Mouse (Mus musculus) liver, postnatal 0 days (tissue): ENCODE measurements around the gene Ctdspl2. TPM values are rescaled to one million over a fixed set of nuclear protein-coding genes. Genes with fewer than 3 reads are reported as not detected.
"Not testable (repeated sequence)": the region's sequence is repeated elsewhere in the genome, so short reads cannot be mapped to it uniquely, and the experiment has no call there.

ENCODE experiments used
- ATAC-seq: fragments of 200-750 bp; cut with Nextera tagmentation; 2 replicates; pipeline ENCODE4 v1.8.0; 2017; ENCODE audit warnings: mild to moderate bottlenecking, moderate library complexity
- DNase-seq: peaks from one replicate; pipeline ENCODE4 v3.0.0-alpha.2; 2016
- H3K27ac ChIP-seq: fragments of 300-500 bp; sonication (generic); 2 replicates; pipeline ENCODE4 v1.5.1; 2014; ENCODE audit warnings: antibody characterized with exemption, moderate library complexity, mild to moderate bottlenecking, low read depth
- H3K27me3 ChIP-seq: fragments of 300-500 bp; sonication (generic); 2 replicates; pipeline ENCODE4 v1.6.1; 2014; ENCODE audit warnings: low read length, control low read depth, mixed read lengths; ENCODE audit not compliant: insufficient read depth
- H3K36me3 ChIP-seq: fragments of 300-500 bp; sonication (generic); replicated peaks from 2 replicates; pipeline ENCODE4 v1.6.1; 2014; ENCODE audit warnings: mild to moderate bottlenecking, control low read depth, low read length, moderate library complexity, mixed read lengths; ENCODE audit not compliant: insufficient read depth
- H3K4me1 ChIP-seq: fragments of 300-500 bp; sonication (generic); 2 replicates; pipeline ENCODE4 v1.6.1; 2014; ENCODE audit warnings: antibody characterized with exemption, mild to moderate bottlenecking, control low read depth; ENCODE audit not compliant: insufficient read depth
- H3K4me2 ChIP-seq: fragments of 300-500 bp; sonication (generic); 2 replicates; pipeline ENCODE4 v1.6.1; 2014; ENCODE audit warnings: low read depth, mild to moderate bottlenecking, low read length, moderate library complexity, mixed read lengths
- H3K4me3 ChIP-seq: fragments of 300-500 bp; sonication (generic); 2 replicates; pipeline ENCODE4 v1.5.1; 2014; ENCODE audit warnings: low read depth, low read length
- H3K9ac ChIP-seq: fragments of 300-500 bp; sonication (generic); replicated peaks from 2 replicates; pipeline ENCODE4 v1.6.1; 2014; ENCODE audit warnings: mild to moderate bottlenecking, moderate library complexity
- H3K9me3 ChIP-seq: fragments of 300-500 bp; sonication (generic); 2 replicates; pipeline ENCODE4 v1.6.1; 2016; ENCODE audit warnings: mild to moderate bottlenecking, control low read depth, low read length, mixed read lengths
- CTCF ChIP-seq: sonication (generic); IDR thresholded peaks from 2 replicates; pipeline ENCODE4 v1.5.1; 2016; ENCODE audit warnings: antibody characterized with exemption, low read depth
- EP300 ChIP-seq: IDR thresholded peaks from 2 replicates; pipeline ENCODE4 v1.6.1; 2016; ENCODE audit warnings: antibody characterized with exemption, low read depth, mild to moderate bottlenecking
- WGBS: fragments of 180-500 bp; shearing (Covaris S2); extraction: QIAGEN DNeasy Blood & Tissue Kit; methylation state at CpG from one replicate; pipeline ENCODE4 v1.1.7; 2014; ENCODE audit not compliant: insufficient replicate concordance; 5-methylcytosine and 5-hydroxymethylcytosine counted together
- polyA plus RNA-seq: library from polyadenylated mRNA; unstranded; fragments of >200 nt; fragmentation: Nextera tagmentation; extraction: Ambion mirVana; gene quantifications from 2 replicates; pipeline ENCODE4 v1.2.1, GENCODE M21; 2015

Gene Ctdspl2
- polyA plus RNA-seq, 1 experiment from 2014 or later = 12.1 TPM

DNA sequence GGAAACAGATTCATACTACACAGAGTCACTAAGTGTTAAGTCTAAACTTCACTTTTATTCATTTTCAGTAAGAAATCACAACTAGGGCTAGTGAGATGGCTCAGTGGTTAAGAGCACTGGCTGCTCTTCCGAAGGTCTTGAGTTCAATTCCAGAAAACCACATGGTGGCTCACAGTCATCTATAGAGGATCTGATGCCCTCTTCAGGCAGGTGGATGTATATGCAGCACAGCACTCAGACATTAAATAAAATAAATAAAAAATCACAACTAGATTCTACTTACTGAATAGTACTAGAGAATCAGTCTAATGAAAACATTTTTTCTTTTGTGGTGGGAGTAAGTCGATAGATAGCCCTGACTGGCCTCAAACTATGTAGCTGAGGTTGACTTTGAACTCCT lies 66.5 kb downstream of the Ctdspl2 start:
- Histone ChIP-seq H3K36me3 (no peaks in the 10 kb centered on the region), H3K9me3 (no peaks in the 10 kb centered on the region), H3K4me3 (no peak overlapping the region), H3K4me2 (no peak overlapping the region), H3K27me3 (no peaks in the 10 kb centered on the region), H3K9ac (no peak overlapping the region), H3K27ac (no peak overlapping the region), H3K4me1 (peaks cover 3% of the 10 kb centered on the region; the same call in 1 of the 2 replicates)
- DNase-seq = no peak
- peak; percentile 58 for TF ChIP-seq CTCF
- TF ChIP-seq EP300 = no peak
- no peak for ATAC-seq
- 55% methylated on average over 2 of the region's 2 CpGs for WGBS

DNA sequence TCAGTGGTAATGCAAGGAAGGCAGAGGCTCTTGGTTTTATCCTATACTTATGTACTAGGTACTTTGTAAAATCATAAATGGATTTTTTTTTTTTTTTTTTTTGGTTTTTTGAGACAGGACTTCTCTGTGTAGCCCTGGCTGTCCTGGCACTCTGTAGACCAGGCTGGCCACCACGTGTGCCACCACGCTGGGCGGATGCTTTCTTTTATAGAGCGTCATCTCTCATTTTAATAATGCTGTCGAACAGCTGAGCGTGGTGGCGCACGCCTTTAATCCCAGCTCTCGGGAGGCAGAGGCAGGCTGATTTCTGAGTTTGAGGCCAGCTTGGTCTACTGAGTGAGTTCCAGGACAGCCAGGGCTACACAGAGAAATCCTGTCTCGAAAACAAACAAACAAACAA lies 71.3 kb downstream of the Ctdspl2 start:
- H3K9ac ChIP-seq = peak overlapping the region; percentile 68; the same call in 1 of the 2 replicates
- peak overlapping the region; percentile 98; the same call in 1 of the 2 replicates for H3K27ac ChIP-seq
- H3K4me3 ChIP-seq = peak overlapping the region; percentile 94

GRCm38 (mm10) chr2:122027862-122028755 lies 72.3 kb downstream of the Ctdspl2 start, which contains the start of gene Eif3j1:
Eif3j1 (plus strand) TSS chr2:122028546.
- Histone ChIP-seq H3K4me1 (peaks cover 14% of the 10 kb centered on the region), H3K4me2 (peak within 1 kb of the TSS; percentile 88), H3K9ac (peak within 1 kb of the TSS; percentile 95), H3K4me3 (peak within 1 kb of the TSS; percentile 94), H3K27me3 (no peaks in the 10 kb centered on the region), H3K9me3 (no peaks in the 10 kb centered on the region), H3K36me3 (peaks cover 10% of the 10 kb centered on the region; the same call in 1 of the 2 replicates), H3K27ac (peak within 1 kb of the TSS; percentile 98)
- TF ChIP-seq EP300 = peak; percentile 39; the same call in 1 of the 2 replicates
- TF ChIP-seq CTCF = no peak
- WGBS = under 1% methylated on average over 52 of the region's 67 CpGs
- DNase-seq = peak; percentile 97
- peak; percentile 96 for ATAC-seq

More for the DNA sequence above, 71.3 kb downstream of the Ctdspl2 start:
- not testable (repeated sequence) for H3K36me3 ChIP-seq, H3K9me3 ChIP-seq, DNase-seq, ATAC-seq, H3K27me3 ChIP-seq
- Histone ChIP-seq H3K4me2 (peak overlapping the region; percentile 88), H3K4me1 (peaks cover 10% of the 10 kb centered on the region)
- 87% methylated on average over 10 of the region's 10 CpGs for WGBS

DNA sequence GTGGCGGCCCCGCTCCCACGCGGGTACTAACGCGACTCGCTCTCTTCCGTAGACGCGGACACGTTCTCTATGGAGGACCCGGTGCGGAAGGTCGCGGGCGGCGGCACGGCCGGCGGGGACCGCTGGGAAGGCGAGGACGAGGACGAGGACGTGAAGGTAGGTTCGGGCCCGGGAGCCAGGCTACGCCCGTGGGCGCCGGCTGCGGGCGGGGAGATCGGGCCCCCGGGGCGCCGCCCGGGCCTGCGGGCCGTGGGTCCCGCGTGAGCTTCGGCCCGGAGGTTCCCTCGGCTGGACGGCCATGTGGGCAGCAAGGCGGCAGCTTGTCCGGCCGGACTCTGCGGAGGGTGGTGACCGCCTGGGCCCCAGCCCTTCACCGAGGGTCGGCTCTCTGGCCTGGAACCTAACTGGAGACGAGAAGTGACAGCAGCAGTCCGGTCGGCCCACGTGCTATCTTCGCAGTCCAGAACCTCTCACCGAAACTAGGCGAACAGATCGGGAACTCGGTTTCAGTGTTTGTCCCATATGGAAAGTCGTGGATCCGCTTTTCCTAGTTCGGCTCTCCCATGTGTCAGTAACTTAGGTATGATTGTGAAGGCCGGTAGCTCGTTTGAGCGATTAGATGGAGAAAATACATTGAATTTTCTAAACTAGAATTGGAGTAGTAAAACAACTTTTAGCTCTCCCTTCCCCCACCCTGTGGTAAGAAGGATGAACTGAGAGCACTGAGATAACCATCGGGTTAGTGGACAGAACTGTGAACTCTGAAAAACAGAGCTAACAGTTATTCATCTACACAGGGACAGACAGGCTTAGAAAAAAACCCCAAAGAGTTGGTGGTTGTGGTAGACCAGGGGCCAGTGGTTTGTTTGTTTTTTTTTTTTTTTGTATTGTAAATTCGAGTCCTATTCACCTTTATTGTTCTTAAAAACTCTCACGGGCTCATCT lies 73.2 kb downstream of the Ctdspl2 start:
- Histone ChIP-seq H3K4me2 (peak overlapping the region; percentile 88), H3K36me3 (peaks cover 11% of the 10 kb centered on the region; the same call in 1 of the 2 replicates), H3K27me3 (no peaks in the 10 kb centered on the region), H3K9ac (peak overlapping the region; percentile 95), H3K27ac (peak overlapping the region; percentile 98), H3K4me1 (peaks cover 15% of the 10 kb centered on the region), H3K4me3 (peak overlapping the region; percentile 94), H3K9me3 (no peaks in the 10 kb centered on the region)
- under 1% methylated on average over 65 of the region's 71 CpGs for WGBS
- ATAC-seq (peak; percentile 44), DNase-seq (peak; percentile 66)
- TF ChIP-seq EP300 (no peak), CTCF (peak; percentile 42; the same call in 1 of the 2 replicates)

GRCm38 (mm10) chr2:122031970-122032369 lies 76.2 kb downstream of the Ctdspl2 start:
- Histone ChIP-seq H3K27me3 (no peaks in the 10 kb centered on the region), H3K36me3 (peaks cover 23% of the 10 kb centered on the region), H3K27ac (no peak overlapping the region), H3K4me1 (peaks cover 29% of the 10 kb centered on the region), H3K9ac (no peak overlapping the region), H3K4me2 (no peak overlapping the region), H3K4me3 (no peak overlapping the region), H3K9me3 (no peaks in the 10 kb centered on the region)
- TF ChIP-seq CTCF (no peak), EP300 (no peak)
- no peak for DNase-seq
- ATAC-seq = no peak
- WGBS = 70% methylated on average over 6 of the region's 6 CpGs

GRCm38 (mm10) chr2:122036064-122036463 lies 80.3 kb downstream of the Ctdspl2 start:
- Histone ChIP-seq H3K4me2 (peak overlapping the region; percentile 30; the same call in 1 of the 2 replicates), H3K36me3 (peaks cover 35% of the 10 kb centered on the region), H3K9me3 (no peaks in the 10 kb centered on the region), H3K9ac (no peak overlapping the region), H3K4me1 (peaks cover 19% of the 10 kb centered on the region), H3K27ac (0 out of 2 replicates have a peak overlapping the region, but pooled peaks have one; percentile 5), H3K27me3 (no peaks in the 10 kb centered on the region), H3K4me3 (no peak overlapping the region)
- DNase-seq (no peak), ATAC-seq (peak; percentile 47)
- WGBS = 57% methylated on average over 3 of the region's 3 CpGs
- TF ChIP-seq EP300 (peak; percentile 69), CTCF (no peak)
